Mouse (Mus musculus) ES-E14 (cell line): ENCODE measurements around the gene 1700102P08Rik.

Experiments
- CHD2 ChIP-seq: IDR thresholded peaks from 2 replicates; pipeline ENCODE4 v1.6.1; 2014; ENCODE audit warnings: mild to moderate bottlenecking, low read depth, low read length, inconsistent platforms
- HCFC1 ChIP-seq: IDR thresholded peaks from 2 replicates; pipeline ENCODE4 v1.6.1; 2012; ENCODE audit warnings: low read length, inconsistent platforms, borderline replicate concordance; ENCODE audit not compliant: insufficient read depth
- MAFK ChIP-seq: IDR thresholded peaks from 2 replicates; pipeline ENCODE4 v1.6.1; 2014; ENCODE audit warnings: mild to moderate bottlenecking, low read depth, low read length, inconsistent platforms; ENCODE audit not compliant: insufficient read depth
- ZC3H11A ChIP-seq: IDR thresholded peaks from 2 replicates; pipeline ENCODE4 v1.6.1; 2012; ENCODE audit warnings: low read depth, mild to moderate bottlenecking, inconsistent platforms, low read length, borderline replicate concordance
- ZNF384 ChIP-seq: IDR thresholded peaks from 2 replicates; pipeline ENCODE4 v1.6.1; 2012; ENCODE audit warnings: low read depth, low read length, inconsistent platforms

- TF ChIP-seq CHD2 (no peak), ZC3H11A (no peak), MAFK (no peak), ZNF384 (no peak), HCFC1 (no peak)
These were observed 13.3 kb upstream of the 1700102P08Rik start for GRCm38 (mm10) chr9:108379294-108379693.
